Mouse (Mus musculus) ES-Bruce4 (cell line): ENCODE results near the gene Tmc6.

ENCODE experiments used
- CTCF ChIP-seq: IDR thresholded peaks from one replicate; pipeline ENCODE4 v1.8.1; 2011; ENCODE audit warnings: low read depth, low read length
- EP300 ChIP-seq: IDR thresholded peaks from 2 replicates; pipeline ENCODE4 v1.6.1; 2011; ENCODE audit warnings: low read depth, low read length; ENCODE audit not compliant: insufficient read depth
- POLR2A ChIP-seq: IDR thresholded peaks from one replicate; pipeline ENCODE4 v1.8.1; 2011; ENCODE audit warnings: low read length; ENCODE audit not compliant: insufficient read depth

DNA sequence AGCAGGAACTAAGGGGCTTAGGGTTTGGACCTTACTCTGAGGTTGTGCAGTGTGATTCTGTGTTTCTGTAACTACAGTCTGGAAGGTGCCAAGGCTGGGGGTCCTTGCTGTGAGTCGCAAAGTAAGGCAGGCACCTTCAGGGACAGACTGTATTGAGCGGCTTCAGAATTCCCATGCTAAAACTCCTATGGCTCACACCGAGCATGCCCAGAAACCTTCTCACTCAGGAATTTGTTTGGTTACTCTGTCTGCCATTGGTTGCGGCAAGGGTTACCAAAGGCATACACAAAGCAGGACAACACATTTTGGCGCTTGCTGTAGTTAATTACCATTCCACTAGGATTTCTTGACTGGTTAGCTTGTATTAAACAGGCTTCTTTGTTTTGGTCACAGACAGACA, 44.2 kb upstream of the Tmc6 start:
- TF ChIP-seq POLR2A: no peak
- no peak for TF ChIP-seq CTCF
- TF ChIP-seq EP300: no peak
